Mouse (Mus musculus) liver, embryonic 13.5 days (tissue): ENCODE measurements around the gene BC024978. TPM values are rescaled to one million over a fixed set of nuclear protein-coding genes. Genes with fewer than 3 reads are reported as not detected.

Experiments
- ATAC-seq: fragments of 200-750 bp; cut with Nextera tagmentation; 2 replicates; pipeline ENCODE4 v1.8.0; 2017; ENCODE audit warnings: low read depth, mild to moderate bottlenecking, moderate number of reproducible peaks, moderate library complexity
- DNase-seq: peaks from one replicate; pipeline ENCODE4 v3.0.0; 2022
- H3K27ac ChIP-seq: fragments of 300-500 bp; sonication (generic); 2 replicates; pipeline ENCODE4 v1.5.1; 2015; ENCODE audit warnings: moderate library complexity, mild to moderate bottlenecking, inconsistent platforms
- H3K27me3 ChIP-seq: fragments of 300-500 bp; sonication (generic); 2 replicates; pipeline ENCODE4 v1.6.1; 2015; ENCODE audit warnings: mild to moderate bottlenecking, inconsistent platforms
- H3K36me3 ChIP-seq: fragments of 300-500 bp; sonication (generic); 2 replicates; pipeline ENCODE4 v1.6.1; 2015; ENCODE audit warnings: mild to moderate bottlenecking, inconsistent platforms
- H3K4me1 ChIP-seq: fragments of 300-500 bp; sonication (generic); replicated peaks from 2 replicates; pipeline ENCODE4 v1.6.1; 2015; ENCODE audit warnings: inconsistent platforms
- H3K4me2 ChIP-seq: fragments of 300-500 bp; sonication (generic); 2 replicates; pipeline ENCODE4 v1.6.1; 2015; ENCODE audit warnings: inconsistent platforms, mild to moderate bottlenecking, moderate library complexity
- H3K4me3 ChIP-seq: fragments of 300-500 bp; sonication (generic); replicated peaks from 2 replicates; pipeline ENCODE4 v1.5.1; 2015; ENCODE audit warnings: mild to moderate bottlenecking, inconsistent platforms
- H3K9ac ChIP-seq: fragments of 300-500 bp; sonication (generic); 2 replicates; pipeline ENCODE4 v1.6.1; 2015; ENCODE audit warnings: mild to moderate bottlenecking, inconsistent platforms
- H3K9me3 ChIP-seq: fragments of 300-500 bp; sonication (generic); replicated peaks from 2 replicates; pipeline ENCODE4 v1.6.1; 2016; ENCODE audit warnings: inconsistent platforms
- WGBS: fragments of 180-500 bp; shearing (Covaris S2); methylation state at CpG from one replicate; pipeline ENCODE4 v1.1.7; 2015; ENCODE audit not compliant: insufficient replicate concordance; 5-methylcytosine and 5-hydroxymethylcytosine counted together
- polyA plus RNA-seq: library from polyadenylated mRNA; unstranded; fragments of >200 nt; fragmentation: Nextera tagmentation; extraction: Ambion mirVana; gene quantifications from 2 replicates; pipeline ENCODE4 v1.2.1, GENCODE M21; 2015

The BC024978 gene
- polyA plus RNA-seq, 1 experiment from 2014 or later = 0.62 TPM

DNA sequence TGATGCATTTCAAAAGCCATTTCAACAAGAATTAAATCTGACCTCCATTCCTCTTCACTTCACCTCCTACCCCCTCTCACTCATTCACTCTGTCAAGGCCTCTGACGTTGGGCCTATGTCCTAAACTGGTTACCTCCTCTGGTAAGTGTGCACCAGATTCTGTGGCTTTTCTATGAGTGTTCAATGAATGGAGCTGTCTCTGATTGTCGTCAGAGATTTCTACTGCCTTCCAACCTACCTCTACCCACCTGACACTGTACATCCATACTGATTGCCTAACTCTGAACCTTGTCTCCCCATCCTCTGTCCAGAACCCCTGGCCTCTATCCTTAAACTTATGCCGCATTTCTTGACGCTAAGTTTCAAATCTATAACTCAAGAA lies 17.6 kb upstream of the BC024978 start:
- Histone ChIP-seq H3K27ac (peak overlapping the region; percentile 88), H3K9me3 (no peaks in the 10 kb centered on the region), H3K36me3 (peaks cover 20% of the 10 kb centered on the region), H3K4me3 (peak overlapping the region; percentile 83), H3K4me1 (peaks cover 47% of the 10 kb centered on the region), H3K9ac (peak overlapping the region; percentile 77), H3K4me2 (peak overlapping the region; percentile 66), H3K27me3 (no peaks in the 10 kb centered on the region)
- no peak for DNase-seq
- no peak for ATAC-seq
- 19% methylated on average over 4 of the region's 4 CpGs for WGBS

DNA sequence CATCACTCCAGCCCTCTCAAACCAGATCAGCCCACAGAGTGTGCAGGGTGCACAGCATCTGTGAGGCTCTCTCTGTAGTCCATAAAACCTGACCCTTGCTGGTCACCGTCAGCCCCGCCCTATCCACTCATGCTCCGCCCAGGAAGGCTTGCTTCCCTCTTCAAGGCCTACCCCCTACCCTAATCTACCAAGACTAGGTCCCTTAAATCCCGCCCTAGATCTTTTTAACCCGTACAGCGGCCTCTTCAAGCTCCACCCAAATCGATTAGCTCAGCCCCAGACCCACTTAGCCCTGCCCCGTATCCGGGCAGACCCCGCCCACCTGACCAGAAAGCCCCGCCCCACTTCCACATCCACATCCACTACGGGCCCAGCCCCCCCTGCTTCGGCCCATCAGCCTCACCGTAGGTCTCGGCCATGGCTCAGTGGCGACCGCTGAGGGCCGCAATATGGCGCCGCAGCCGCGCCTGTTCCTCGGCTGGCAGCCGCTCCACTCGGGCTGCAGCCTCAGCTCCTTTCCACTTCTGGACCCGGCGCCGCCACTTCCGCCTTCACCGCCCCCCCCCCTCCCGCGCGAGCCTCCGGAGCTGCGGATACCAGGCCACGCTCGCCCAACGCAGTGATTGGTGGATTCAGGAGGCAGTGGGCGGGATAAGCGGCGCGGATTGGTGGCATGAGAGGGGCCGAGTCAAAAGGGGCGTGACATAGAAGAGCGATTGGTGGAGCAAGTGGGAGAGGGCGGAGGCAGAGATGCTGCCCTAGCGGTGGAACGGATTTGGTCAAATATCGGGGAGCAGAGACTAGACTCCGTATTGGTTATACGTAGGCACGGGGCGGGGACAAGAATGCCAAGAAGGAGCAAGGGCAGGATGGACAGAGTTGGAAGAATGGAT lies 17.0 kb upstream of the BC024978 start, which contains the start of gene Rab4b:
Gene Rab4b (minus strand): TSS at position 573 of the 893 bp plus-strand sequence.
- peaks cover 47% of the 10 kb centered on the region for H3K4me1 ChIP-seq
- H3K27me3 ChIP-seq = no peaks in the 10 kb centered on the region
- peak within 1 kb of the TSS; percentile 88 for H3K27ac ChIP-seq
- ATAC-seq (peak; percentile 93), DNase-seq (peak; percentile 99)
- H3K4me2 ChIP-seq = peak within 1 kb of the TSS; percentile 76
- 0% methylated on average over 53 of the region's 53 CpGs for WGBS
- H3K9me3 ChIP-seq = no peaks in the 10 kb centered on the region
- peak within 1 kb of the TSS; percentile 77 for H3K9ac ChIP-seq
- peak within 1 kb of the TSS; percentile 83 for H3K4me3 ChIP-seq
- H3K36me3 ChIP-seq = peaks cover 19% of the 10 kb centered on the region

DNA sequence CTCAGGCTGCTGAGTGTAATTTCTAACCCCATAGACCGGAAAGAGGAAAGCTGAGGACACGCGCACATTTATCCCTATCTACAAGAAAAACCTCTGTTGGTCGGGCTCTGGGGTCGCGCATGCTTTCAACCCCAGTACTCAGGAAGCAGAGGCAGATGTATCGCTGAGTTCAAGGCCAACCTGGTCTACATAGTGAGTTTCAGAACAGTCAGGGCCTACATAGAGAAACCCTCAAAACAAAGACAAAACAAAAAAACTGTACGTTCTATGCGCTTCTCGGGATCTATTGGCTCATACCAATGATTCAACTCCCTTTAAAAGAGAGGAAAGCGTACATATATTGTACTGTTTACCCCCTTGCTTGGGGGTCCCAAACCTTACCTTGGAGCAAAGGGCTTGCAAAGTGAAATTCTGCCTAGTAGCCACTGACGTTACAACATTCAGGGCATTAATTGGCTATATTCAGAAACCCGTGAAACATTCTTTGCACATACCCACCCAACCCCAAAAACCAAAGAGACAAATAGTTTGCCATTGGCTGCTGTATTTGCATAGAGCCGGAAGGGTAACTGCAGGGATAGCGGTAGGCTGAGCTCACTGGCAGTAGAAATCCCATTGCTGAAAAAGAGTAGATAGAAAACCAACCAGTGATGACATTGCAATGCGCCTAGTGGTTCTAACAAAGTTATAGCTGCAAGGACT lies 16.2 kb upstream of the BC024978 start:
- H3K9me3 ChIP-seq = no peaks in the 10 kb centered on the region
- H3K36me3 ChIP-seq = peaks cover 17% of the 10 kb centered on the region
- peak overlapping the region; percentile 59 for H3K9ac ChIP-seq
- H3K4me1 ChIP-seq = peaks cover 41% of the 10 kb centered on the region
- peak overlapping the region; percentile 83 for H3K4me3 ChIP-seq
- no peaks in the 10 kb centered on the region for H3K27me3 ChIP-seq
- 43% methylated on average over 16 of the region's 16 CpGs for WGBS
- DNase-seq (no peak), ATAC-seq (no peak)
- peak overlapping the region; percentile 76 for H3K4me2 ChIP-seq
- H3K27ac ChIP-seq = peak overlapping the region; percentile 63

DNA sequence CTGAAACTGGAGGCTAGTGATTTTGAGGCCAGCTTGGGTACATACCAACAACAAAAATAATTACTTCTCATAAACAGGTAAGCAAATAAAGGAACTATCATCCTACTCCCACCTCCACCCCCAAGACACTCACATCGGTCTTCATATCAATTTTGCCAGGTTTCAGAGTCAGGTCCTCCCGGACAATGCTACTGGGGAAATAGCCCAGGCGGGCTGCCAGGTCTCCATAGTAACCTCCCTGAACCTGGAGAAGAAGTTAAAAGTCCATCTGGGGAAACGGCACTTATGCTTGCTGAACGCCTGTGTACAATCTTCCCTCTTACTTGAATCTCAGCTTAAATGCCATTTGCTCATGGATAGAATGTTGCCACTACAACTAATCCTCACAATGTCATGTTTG lies 15.5 kb upstream of the BC024978 start:
- H3K9me3 ChIP-seq = no peaks in the 10 kb centered on the region
- ATAC-seq = no peak
- WGBS = 78% methylated on average over 5 of the region's 5 CpGs

DNA sequence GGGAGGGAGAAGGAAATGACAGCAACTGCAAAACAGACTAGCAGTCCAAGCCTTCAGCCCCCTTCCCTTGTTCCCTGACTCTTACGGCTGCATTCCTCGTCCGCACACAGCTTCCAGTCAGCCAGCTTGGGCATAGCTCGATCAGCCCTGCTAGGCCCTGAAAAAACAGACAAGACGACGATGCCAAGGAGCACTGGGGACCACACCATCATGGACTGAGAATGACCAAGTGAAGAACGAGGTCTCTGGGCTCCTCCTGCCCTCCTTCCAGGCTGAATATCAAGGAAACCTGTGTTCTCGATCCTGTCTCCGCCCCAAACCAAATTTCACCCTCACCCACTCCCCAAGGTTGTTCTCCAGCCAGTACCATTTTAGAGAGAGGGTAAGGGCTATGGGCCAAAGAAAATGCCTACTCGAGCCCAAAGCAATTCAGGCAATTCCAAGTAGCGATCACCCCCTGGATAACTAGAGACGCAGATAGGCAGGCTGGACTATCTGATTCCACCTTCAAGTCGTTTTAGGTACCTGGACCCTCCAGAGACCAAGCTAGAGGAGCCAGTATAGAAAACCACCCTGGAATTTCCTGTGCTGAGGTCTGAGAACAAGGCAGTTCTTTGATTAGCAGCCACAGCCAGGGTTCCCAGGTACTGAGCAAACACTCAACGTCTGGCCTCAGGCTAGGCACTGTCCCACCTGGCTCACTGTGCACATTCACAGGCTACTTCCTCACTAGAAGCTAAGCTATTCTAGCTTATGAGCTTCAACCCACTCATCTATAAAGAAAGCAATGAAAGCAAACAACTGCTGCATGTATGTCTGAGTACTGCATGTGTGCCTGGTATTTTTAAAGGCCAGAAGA lies 14.5 kb upstream of the BC024978 start, which contains the start of the genes Gm21983 and Mia:
Gene Gm21983 (minus strand): TSS at position 250 of the 859 bp plus-strand sequence.
Gene Mia (minus strand): TSS at position 321 of the 859 bp plus-strand sequence.
- WGBS = 65% methylated on average over 14 of the region's 14 CpGs
- H3K4me1 ChIP-seq = peaks cover 34% of the 10 kb centered on the region
- H3K9ac ChIP-seq = no peak within 1 kb of the TSS
- DNase-seq (no peak), ATAC-seq (no peak)
- peaks cover 28% of the 10 kb centered on the region for H3K36me3 ChIP-seq
- H3K4me2 ChIP-seq = peak within 1 kb of the TSS; percentile 76; the same call in 1 of the 2 replicates
- no peak within 1 kb of the TSS for H3K4me3 ChIP-seq
- H3K27ac ChIP-seq = peak within 1 kb of the TSS; percentile 63
- no peaks in the 10 kb centered on the region for H3K27me3 ChIP-seq
- H3K9me3 ChIP-seq = no peaks in the 10 kb centered on the region

More for the DNA sequence above, 15.5 kb upstream of the BC024978 start:
- Histone ChIP-seq H3K9ac (no peak overlapping the region), H3K4me2 (peak overlapping the region; percentile 76), H3K4me1 (peaks cover 38% of the 10 kb centered on the region), H3K4me3 (no peak overlapping the region), H3K27ac (peak overlapping the region; percentile 63), H3K36me3 (peaks cover 21% of the 10 kb centered on the region), H3K27me3 (no peaks in the 10 kb centered on the region)
- DNase-seq = no peak

DNA sequence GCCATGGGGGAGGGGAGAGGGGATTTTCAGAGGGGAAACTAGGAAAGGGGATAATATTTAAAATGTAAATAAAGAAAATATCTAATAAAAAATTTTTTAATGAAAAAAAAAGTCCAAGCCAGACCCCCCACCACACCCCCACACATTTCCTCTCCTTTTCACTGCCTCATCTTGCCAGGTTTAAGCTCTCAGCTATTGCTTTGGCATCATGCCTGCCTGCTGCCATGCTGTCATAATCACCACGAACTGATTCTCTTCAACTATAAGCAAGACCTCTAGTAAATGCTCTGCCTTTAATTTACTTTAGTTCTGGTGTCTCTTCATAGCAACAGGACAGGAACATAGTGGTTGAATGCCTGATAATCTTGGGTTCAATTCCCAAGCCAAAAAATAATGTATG lies 13.1 kb upstream of the BC024978 start:
- WGBS = 68% methylated on average over 1 of the region's 1 CpGs
- no peaks in the 10 kb centered on the region for H3K9me3 ChIP-seq
- H3K4me3 ChIP-seq = no peak overlapping the region
- H3K4me2 ChIP-seq = no peak overlapping the region
- peaks cover 28% of the 10 kb centered on the region for H3K4me1 ChIP-seq
- H3K27me3 ChIP-seq = no peaks in the 10 kb centered on the region
- no peak for DNase-seq
- no peak overlapping the region for H3K9ac ChIP-seq
- no peak overlapping the region for H3K27ac ChIP-seq
- H3K36me3 ChIP-seq = peaks cover 42% of the 10 kb centered on the region
- ATAC-seq = no peak

DNA sequence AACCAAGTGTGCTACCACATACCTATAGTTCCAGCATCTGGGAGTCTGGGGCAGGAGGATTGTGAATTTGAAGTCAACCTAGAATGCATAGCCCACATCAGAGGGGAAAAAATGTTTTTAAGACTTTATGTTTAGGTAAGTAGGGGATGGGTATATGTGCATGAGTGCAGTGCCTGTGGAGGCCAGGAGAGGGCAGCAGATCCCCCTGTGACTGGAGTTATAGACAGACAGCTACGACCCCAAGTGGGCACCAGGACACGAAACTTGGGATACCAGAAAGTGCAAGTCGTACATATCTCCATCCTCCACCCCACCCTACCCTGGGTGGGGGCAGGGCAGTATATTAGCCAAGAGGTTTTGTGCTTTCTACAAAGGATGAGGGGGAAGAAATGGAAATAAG lies 10.6 kb upstream of the BC024978 start:
- peak; percentile 26 for DNase-seq
- ATAC-seq = no peak
- Histone ChIP-seq H3K4me2 (no peak overlapping the region), H3K9ac (no peak overlapping the region), H3K4me1 (peaks cover 12% of the 10 kb centered on the region), H3K4me3 (no peak overlapping the region), H3K9me3 (no peaks in the 10 kb centered on the region), H3K36me3 (peaks cover 67% of the 10 kb centered on the region), H3K27me3 (no peaks in the 10 kb centered on the region), H3K27ac (no peak overlapping the region)
- WGBS = 28% methylated on average over 3 of the region's 3 CpGs

DNA sequence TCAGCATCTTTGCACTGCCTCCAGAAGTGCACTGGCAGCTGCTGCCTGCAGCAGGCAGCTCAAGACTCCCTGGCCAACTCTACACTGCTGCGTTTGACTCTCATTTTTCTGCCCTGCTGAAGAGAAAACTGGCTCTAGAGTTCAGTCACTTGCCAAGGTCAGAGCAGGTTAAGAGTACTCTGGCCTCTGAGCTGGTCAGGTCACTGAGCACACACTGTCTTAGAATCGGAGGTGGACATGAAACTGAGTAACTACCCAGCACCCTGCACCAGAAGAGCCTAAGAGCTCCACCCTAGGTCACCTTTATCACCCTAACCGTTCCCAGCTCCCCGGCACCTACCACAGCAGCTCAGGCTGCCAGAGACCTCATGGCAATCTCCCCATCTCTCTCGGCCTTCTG lies 9.6 kb upstream of the BC024978 start:
- DNase-seq = no peak
- H3K4me2 ChIP-seq = no peak overlapping the region
- no peak for ATAC-seq
- H3K9ac ChIP-seq = no peak overlapping the region
- no peak overlapping the region for H3K27ac ChIP-seq
- no peaks in the 10 kb centered on the region for H3K27me3 ChIP-seq
- H3K4me3 ChIP-seq = no peak overlapping the region
- H3K9me3 ChIP-seq = no peaks in the 10 kb centered on the region
- WGBS = 80% methylated on average over 5 of the region's 5 CpGs
- peaks cover 1% of the 10 kb centered on the region; the same call in 1 of the 2 replicates for H3K4me1 ChIP-seq
- H3K36me3 ChIP-seq = peaks cover 77% of the 10 kb centered on the region

DNA sequence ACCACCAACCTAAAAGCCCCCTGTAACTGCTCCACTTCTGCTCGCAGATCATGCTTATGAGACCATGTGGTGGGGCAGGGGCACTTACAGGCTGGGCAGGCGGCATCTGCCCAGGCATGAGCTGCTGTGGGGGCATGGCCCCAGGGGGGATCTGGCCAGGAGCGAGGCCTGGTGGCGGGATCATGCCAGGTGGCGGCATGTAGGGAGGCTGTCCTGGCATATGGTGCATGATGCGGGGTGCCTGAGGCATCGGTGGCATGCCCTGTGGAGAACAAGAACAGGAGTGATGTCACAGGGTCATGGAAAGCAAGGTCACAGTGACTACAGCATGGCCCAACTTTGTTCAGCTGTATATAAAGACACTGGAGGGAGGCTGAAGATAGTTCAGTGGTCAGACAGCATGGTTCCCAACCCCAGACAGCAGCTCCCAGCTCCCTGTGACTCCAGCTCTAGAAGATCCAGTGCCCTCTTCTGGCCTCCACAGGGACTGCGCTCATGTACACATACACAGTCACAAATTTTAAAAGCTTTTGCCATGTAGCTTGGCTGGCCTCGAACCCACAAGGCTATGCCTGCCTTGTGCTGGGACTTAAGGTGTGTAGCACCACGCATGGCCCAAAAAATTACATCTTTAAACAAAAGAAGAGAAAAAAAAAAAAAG lies 6.2 kb upstream of the BC024978 start:
- H3K4me1 ChIP-seq = peaks cover 17% of the 10 kb centered on the region
- H3K27ac ChIP-seq = no peak overlapping the region
- H3K36me3 ChIP-seq = peaks cover 97% of the 10 kb centered on the region
- H3K4me3 ChIP-seq = no peak overlapping the region
- no peak overlapping the region for H3K4me2 ChIP-seq
- no peaks in the 10 kb centered on the region for H3K9me3 ChIP-seq
- no peak for DNase-seq
- 88% methylated on average over 10 of the region's 10 CpGs for WGBS
- ATAC-seq = no peak; the same call in 1 of the 2 replicates
- no peaks in the 10 kb centered on the region for H3K27me3 ChIP-seq
- no peak overlapping the region for H3K9ac ChIP-seq

DNA sequence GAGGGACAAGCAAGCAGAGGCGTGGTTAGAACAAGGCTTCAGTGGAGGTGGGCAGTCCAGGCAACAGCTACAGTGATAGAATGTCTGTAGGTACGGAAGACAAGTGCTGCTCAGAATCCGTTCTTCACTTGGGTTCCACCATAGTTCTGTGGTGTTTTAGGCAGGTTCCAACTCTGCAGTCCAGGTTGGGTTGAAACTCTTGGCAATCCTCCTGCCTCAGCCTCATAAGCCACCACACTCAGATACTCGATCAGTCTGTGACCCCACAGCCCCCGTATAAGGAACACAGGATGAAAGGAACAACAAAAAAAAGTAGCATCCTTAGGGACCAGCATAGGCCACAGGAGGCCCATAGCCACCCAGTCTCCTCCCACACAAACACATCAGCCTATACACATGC lies 3.1 kb upstream of the BC024978 start:
- Histone ChIP-seq H3K4me3 (no peak overlapping the region), H3K27me3 (no peaks in the 10 kb centered on the region), H3K4me1 (peaks cover 36% of the 10 kb centered on the region), H3K4me2 (no peak overlapping the region), H3K36me3 (peaks cover 70% of the 10 kb centered on the region), H3K9me3 (no peaks in the 10 kb centered on the region), H3K9ac (no peak overlapping the region), H3K27ac (no peak overlapping the region)
- ATAC-seq (no peak), DNase-seq (no peak)
- WGBS = 91% methylated on average over 5 of the region's 5 CpGs
